ENCODE assay signal across 9 mouse cellular contexts in the genomic region with DNA sequence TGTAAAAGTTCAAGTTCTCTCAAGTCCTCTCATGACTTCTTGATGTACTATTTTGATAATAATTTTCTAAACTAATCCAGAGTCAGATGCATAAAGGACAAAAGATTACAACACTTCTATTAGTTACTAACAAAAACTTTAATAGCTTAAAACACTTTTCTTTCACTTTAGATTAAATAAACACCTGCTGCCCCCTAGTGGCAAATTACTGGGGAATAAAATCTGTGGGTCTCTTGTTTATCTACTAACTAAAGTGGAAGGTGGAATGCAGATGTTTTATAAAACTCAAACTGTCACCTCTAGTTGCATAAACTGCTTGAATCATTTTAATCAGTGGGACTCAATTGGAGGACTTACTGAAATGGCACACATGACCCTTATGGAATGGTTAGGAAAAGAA.
DNase-seq lines count a peak whose midpoint lies in the region; TF ChIP-seq lines count a peak whose summit lies in the region.
"Had no signal": no experiment of that assay in that cellular context is flagged by ENCODE, and none has a peak within 500 bp of the region (broad histone marks: within the 10 kb centered on the region; RNA-seq: fewer than 3 reads in every experiment).

No protein-coding gene starts in this region.

- DNase-seq in layer of hippocampus, adult 2 months (ENCODE audit: low spot score in 2 of 2), result peak; percentile 13 to 51
- DNase-seq in layer of hippocampus, adult 9-11 months, result no peak
- DNase-seq in CH12.LX (ENCODE audit: extremely low read depth), result peak; percentile 37
- peak; percentile 35 for DNase-seq in MEL-GATA-1-ER (ENCODE audit: extremely low read depth, low read depth)
- DNase-seq in layer of hippocampus, adult 9-10 months (ENCODE audit: low spot score), result peak; percentile 26
- DNase-seq in spleen, adult 18-20 months, result no peak
- DNase-seq in thymus, adult 18-20 months, result no peak

- no peaks in the 10 kb centered on the region for H3K36me3 ChIP-seq in CH12.LX (replicated peaks in 1 of 2; ENCODE audit: control insufficient read depth in 1 of 2, insufficient read depth in 1 of 2, low read length in 1 of 2)
- H3K36me3 ChIP-seq: embryonic facial prominence, embryonic 15.5 days; limb, embryonic 12.5 days had no signal

- TF ChIP-seq CTCF in layer of hippocampus, adult 2 months (conservative IDR thresholded peaks at IDR 0.05), result peak; percentile 80
- peak in 1 of 2 experiments; percentile 49; a peak in 2 of 4 replicates for TF ChIP-seq CTCF in CH12.LX (conservative IDR thresholded peaks at IDR 0.05 in 1 of 2, IDR thresholded peaks at IDR 0.05 in 1 of 2; ENCODE audit: low read depth in 2 of 2, low read length in 2 of 2)

- H3K9me3 ChIP-seq in CH12.LX (replicated peaks; ENCODE audit: low read length), result peaks cover 2% of the 10 kb centered on the region
- H3K9me3 ChIP-seq: embryonic facial prominence, embryonic 15.5 days; limb, embryonic 12.5 days had no signal

- H3K79me2 ChIP-seq in CH12.LX (replicated peaks; ENCODE audit: control insufficient read depth, extremely low read depth, insufficient read depth, poor library complexity, severe bottlenecking), result no peaks in the 10 kb centered on the region

- no peak overlapping the region for H3K27ac ChIP-seq in layer of hippocampus, adult 2 months
- no peak overlapping the region for H3K27ac ChIP-seq in CH12.LX (ENCODE audit: insufficient read depth, low read depth)
- H3K27ac ChIP-seq: embryonic facial prominence, embryonic 15.5 days; limb, embryonic 12.5 days had no signal

- no peaks in the 10 kb centered on the region for H3K27me3 ChIP-seq in CH12.LX (replicated peaks)
- H3K27me3 ChIP-seq: embryonic facial prominence, embryonic 15.5 days; limb, embryonic 12.5 days had no signal

- no peak for TF ChIP-seq EP300 in CH12.LX (IDR thresholded peaks at IDR 0.05; ENCODE audit: low read length)

- dilution Hi-C loops in CH12.LX (cut with MboI; ENCODE audit: extremely low pct_ligation_motif_present, extremely low pct_unique_long_range_greater_than_20kb, low sequenced_read_pairs), result no loop called here

- peak; percentile 64 for TF ChIP-seq RAD21 in CH12.LX (IDR thresholded peaks at IDR 0.05; ENCODE audit: low read depth, low read length)

- peaks cover 0 to 4% of the 10 kb centered on the region in 2 experiments; a peak in 1 of 4 replicates for H3K4me1 ChIP-seq in CH12.LX (ENCODE audit: control insufficient read depth in 1 of 2, insufficient read depth in 2 of 2)
- H3K4me1 ChIP-seq: embryonic facial prominence, embryonic 15.5 days; limb, embryonic 12.5 days had no signal

- no peak overlapping the region for H3K4me2 ChIP-seq in CH12.LX (ENCODE audit: insufficient read depth, low read depth, poor library complexity, severe bottlenecking)
- H3K4me2 ChIP-seq: embryonic facial prominence, embryonic 15.5 days; limb, embryonic 12.5 days had no signal

- TF ChIP-seq POLR2A in CH12.LX (IDR thresholded peaks at IDR 0.05; ENCODE audit: low read depth, low read length), result no peak

- no peak overlapping the region for H3K9ac ChIP-seq in CH12.LX (ENCODE audit: insufficient read depth, low read depth)
- H3K9ac ChIP-seq: embryonic facial prominence, embryonic 15.5 days; limb, embryonic 12.5 days had no signal

- H3K4me3 ChIP-seq in layer of hippocampus, adult 2 months, result no peak overlapping the region
- no peak overlapping the region for H3K4me3 ChIP-seq in CH12.LX (replicated peaks in 1 of 3; ENCODE audit: low read depth in 2 of 3, low read length in 2 of 3, poor library complexity in 1 of 3)
- H3K4me3 ChIP-seq: embryonic facial prominence, embryonic 15.5 days; limb, embryonic 12.5 days had no signal

- in situ Hi-C loops in CH12.LX (cut with MboI; ENCODE audit: low pct_ligation_motif_present, low pct_unique_long_range_greater_than_20kb, low sequenced_read_pairs), result no loop called here

TF ChIP-seq in CH12.LX, 34 proteins besides CTCF, POLR2A, EP300 and RAD21:
- TF ChIP-seq SMC3 (IDR thresholded peaks at IDR 0.05; ENCODE audit: low read depth, low read length) (peak; percentile 28), GABPA (IDR thresholded peaks at IDR 0.05; ENCODE audit: insufficient replicate concordance, low read depth, low read length) (no peak)

Comparison
In these comparisons a context has a peak if more than half of its experiments do, and no peak if none do; other contexts are left out.
1. DNase-seq: peak in layer of hippocampus, adult 2 months (2 of 2), CH12.LX (single experiment), MEL-GATA-1-ER (single experiment) and layer of hippocampus, adult 9-10 months (single experiment); none in layer of hippocampus, adult 9-11 months (single experiment), spleen, adult 18-20 months (0 of 2) and thymus, adult 18-20 months (0 of 2).